Mouse (Mus musculus) layer of hippocampus, adult 18-20 months (tissue): ENCODE results near the gene Dbi. TPM values are rescaled to one million over a fixed set of nuclear protein-coding genes. Genes with fewer than 3 reads are reported as not detected.
A peak's percentile ranks its signal among the peaks of the same experiment; 100 is the strongest.

Source experiments
- DNase-seq, 2 experiments: peaks; one replicate each; pipeline ENCODE4 v3.0.0; 2022; ENCODE audit warnings: low spot score in 2 of 2
- long read RNA-seq: library from polyadenylated mRNA; stranded (forward); transcript quantifications from one replicate; pipeline ENCODE4 v2.0.0, GENCODE M21; 2021
- total RNA-seq, 2 experiments: library from RNA; stranded (reverse); gene quantifications; 2 replicates each; pipeline ENCODE4 v1.2.3; 2021

Gene Dbi
- total RNA-seq, result 100 to 1,000 TPM; 351 to 386 TPM
- long read RNA-seq, transcript Dbi-201 (4 exons, 569 nt), result major isoform, 286 of 302 reads
- long read RNA-seq, partial matches to known transcripts, result 3 of 302 reads
- long read RNA-seq, other reads (novel, unspliced or antisense), result 4 of 302 reads

DNA sequence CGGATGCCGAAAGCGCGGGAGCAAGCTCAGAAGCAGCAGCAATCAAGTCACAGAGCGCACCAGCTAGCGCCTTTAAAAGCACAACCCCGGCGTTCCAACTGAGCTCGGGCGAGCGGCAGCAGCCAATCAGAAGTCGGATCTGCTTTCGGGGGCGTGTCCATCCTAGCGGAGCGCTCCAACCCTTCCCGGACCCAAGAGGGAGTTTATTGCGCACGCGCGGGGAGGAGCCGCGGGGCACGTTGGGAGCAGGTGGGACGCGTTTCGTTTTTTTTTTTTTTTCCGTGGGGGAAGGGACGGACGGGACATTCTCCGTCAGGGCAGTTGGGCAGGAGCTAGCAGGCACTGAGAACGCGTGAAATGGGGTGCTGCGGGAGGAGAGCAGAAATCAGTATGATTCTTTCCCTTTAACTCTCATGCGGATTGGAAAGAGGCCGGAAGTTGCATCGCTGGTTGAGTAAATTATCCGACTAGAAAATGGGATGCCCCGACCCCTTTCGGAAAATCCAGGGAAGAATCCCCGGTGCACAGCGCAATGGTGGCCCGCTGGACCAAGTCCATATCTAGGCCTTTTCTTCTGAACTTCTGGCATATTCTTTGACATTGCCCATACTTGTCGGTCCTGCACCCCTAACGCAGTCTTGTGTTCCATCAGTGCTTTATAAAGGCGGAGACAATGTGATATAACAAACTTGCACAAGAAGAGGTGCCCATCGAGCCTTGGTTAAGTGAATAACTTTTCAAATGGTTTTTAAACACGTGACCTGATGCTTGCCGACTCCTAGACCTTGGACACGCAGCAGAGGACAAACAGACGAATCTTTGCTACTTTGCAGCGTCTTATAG, at the start of gene Dbi, which contains the start of gene 3110009E18Rik:
Gene Dbi, minus strand, starts transcription at position 110 of the 843 bp plus-strand sequence.
Gene 3110009E18Rik, plus strand, starts transcription at position 219 of the 843 bp plus-strand sequence.
- DNase-seq, result peak; percentile 97 to 98

DNA sequence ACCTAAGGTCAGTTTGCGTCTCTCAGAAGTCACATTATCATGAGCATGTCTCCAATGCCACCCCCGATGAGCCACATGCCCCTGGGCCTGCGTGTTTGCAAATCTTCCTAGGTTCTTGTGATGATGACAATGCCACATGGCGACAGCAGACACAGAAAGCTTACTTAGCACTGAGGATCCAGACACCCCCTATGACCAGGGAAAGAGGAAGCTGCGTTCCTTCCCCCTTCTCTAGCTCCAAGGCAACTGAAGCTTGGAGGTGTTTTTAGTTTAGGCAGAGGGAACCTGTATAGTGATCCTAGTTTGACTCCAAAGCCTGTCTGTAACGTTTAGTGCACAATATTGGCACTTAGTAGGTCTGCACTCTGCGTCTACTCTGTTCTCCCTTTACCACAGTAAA, 49.4 kb upstream of the Dbi start:
- DNase-seq, result no peak

DNA sequence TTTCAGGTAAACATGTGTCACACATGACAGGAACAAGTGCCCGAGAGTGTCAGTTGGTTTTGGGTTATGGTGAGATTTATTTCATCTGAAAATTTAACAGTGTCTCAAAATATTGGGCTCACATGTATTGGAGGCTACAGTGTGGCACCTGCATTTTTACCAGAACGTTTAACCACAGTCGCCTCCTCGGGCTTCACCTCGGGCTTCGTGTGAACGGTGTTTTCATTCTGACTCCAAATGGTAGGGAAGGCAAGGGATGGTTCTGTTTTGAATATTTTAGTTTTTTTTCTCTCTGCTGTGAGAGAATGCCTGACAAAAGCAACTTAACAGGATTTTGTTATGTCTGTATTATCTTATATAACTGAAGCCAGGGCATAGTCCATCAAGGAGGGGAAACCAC, 47.8 kb upstream of the Dbi start:
- DNase-seq, result no peak

DNA sequence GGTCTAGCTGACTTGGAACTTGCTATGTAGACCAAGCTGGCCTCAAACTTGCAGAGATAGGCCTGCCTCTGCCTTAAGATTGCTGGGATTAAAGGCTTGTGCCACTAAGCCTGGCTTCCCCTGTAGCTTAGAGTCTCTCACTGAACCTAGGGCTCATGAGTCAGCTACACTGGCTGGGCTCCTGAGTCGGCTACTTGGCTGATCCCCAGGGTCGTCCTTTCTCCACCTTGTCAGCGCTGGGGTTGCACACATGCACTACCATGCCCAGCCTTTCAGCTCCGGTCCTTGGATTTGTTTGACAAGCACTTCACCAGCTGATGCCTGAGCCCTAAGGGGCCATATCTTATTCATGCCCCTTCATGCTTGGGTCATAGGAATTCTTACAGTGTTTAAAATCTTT, 47.1 kb upstream of the Dbi start:
- DNase-seq, result no peak

DNA sequence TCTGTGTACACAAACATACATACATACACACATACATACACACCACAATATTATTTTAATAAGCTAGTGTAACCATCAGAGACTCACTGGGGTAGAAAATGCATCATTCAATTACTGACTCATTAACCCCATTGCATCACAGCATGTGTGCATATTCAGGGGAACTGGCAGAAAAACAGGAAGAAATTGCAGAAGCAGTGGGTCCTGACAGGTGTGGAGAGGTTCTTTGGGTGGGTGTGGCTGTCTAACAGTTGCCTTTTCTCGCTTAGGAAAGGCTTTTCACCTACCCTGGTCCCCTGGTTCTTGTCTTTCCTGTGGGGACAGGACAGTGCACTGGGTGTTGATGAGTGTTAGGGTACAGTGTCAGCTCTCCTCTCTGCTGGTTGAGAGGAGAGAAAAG, 41.7 kb upstream of the Dbi start:
- DNase-seq, result no peak

DNA sequence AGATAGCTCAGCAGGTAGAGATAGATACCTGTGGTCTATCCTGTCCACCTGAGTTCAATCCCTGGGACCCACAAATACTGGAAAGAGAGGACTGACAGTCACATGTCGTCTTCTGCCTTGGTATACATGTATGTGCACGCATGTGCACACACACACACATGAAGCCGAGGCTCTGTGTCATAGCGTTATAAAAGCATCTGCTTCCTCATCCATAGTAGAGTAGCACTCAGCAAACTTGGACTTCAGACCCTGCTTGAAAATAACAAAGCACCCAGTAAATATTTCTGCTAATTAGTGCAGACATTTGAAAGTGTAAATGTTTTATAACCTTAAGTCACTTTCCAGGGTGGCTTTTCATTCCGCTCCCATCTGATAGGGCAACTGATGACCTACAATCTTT, 40.6 kb upstream of the Dbi start:
- no peak for DNase-seq

DNA sequence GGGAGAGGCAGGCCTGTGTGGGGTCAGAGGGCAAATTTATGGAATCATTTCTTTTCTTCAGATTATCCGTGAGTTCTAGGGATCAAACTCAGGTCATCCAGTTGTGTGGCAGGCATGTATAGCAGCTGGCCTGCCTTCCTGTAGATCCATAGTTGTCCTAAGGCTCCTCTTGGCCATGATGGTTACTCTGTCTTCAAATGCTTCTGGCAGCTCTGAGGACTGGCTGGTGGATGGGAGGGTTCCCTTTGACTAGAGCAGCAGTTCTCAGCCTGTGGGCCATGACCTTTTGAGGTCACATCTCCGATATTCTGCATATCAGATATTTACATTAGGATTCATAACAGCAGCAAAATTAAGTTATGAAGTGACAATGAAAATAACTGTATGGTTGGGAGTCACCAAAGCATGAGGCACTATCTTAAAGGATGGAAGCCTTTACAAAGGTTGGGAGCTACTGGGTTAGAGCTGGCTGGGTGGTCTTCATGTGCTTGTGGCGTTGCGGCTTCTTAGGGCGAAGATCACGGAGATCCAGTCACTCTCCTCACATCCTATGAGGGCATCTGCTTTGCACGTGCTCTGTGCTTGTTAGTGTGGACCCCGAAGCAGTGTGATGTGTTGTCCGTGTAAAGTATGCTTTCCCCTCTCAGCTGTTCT, 37.7 kb upstream of the Dbi start:
- DNase-seq, result no peak

DNA sequence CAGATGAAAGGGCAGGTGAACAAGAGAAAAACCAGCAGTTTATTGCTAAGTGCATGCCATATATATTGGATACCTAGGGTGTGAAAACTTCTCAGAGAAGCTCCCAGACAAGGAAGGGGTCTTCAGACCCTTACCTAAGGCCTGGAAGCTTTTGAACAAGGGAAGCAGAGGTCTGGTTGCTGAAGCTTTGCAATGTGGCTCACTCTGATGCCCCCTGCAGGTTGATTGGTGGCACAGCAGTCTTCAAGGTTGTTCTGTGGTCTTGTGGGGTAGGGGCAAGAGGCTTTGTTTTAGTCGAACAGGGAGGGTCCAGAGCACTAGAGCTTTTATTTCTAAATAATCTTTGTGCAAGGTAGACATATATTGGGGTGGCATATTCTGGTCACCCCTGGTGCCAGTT, 34.4 kb upstream of the Dbi start:
- peak in 1 of 2 experiments; percentile 54 for DNase-seq

DNA sequence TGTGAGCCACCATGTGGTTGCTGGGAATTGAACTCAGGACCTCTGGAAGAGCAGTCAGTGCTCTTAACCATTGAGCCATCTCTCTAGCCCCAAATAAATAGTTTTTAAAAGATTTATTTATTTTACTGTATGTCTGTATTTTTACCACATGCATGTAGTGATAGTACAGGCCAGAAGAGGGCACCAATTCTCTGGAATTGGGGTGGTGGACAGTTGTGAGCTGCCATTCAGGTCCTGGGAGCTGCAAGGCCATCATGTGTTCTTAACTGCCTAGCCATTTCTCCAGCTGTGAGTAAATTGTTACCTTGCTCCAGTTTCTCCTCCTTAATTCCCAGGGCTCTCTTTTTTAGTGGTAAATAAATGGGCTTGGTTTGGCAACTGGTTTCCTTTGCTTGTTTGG, 33.4 kb upstream of the Dbi start:
- DNase-seq, result peak in 1 of 2 experiments; percentile 46

DNA sequence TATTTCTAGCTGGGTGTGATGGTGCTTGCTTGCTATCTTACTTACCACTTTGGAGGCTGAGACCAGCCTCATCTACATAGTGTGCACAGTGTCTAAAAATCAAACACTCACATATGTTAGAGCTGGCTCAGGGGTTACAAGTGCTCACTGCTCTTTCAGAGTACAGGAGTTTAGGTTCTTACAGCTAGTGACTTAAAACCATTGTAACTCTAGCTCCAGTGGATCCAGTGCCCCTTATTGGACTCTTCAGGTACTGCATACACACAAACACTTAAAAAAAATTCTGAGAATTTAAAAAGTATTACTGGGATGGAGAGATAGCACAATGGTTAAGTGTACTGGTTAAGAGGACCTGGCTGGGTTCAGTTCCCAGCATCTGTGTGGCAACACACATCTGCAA, 26.1 kb upstream of the Dbi start:
- no peak for DNase-seq

DNA sequence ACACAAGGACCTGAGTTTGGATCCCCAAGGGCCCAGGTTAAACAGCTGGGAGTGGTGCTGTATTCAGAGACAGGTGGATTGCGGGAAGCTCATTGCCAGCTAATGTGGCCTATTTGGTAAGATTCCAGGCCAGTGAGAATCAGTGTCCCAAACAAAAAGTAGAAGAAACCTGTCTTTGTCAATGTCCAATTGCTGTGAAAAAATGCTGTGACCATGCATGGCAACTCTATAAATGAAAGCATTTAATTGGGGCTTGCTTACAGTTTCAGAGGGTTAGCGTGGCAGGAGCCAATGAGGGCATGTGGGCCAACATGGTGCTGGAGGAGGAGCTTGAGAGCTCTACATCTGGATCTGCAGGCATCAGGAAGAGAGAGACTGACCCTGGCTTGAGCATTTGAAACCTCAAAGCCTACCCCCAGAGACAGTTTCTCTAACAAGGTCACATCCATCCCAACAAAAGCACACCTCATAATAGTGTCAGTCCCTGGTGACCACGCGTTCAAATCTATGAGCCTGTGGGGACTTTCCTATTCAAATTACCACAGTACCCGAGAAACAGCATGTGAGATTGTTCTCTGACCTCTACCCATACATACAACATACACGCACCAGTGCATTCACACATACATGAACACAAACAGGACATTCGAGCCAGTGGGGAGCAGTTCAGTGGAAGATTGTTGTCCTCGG, 24.8 kb upstream of the Dbi start:
- no peak for DNase-seq

DNA sequence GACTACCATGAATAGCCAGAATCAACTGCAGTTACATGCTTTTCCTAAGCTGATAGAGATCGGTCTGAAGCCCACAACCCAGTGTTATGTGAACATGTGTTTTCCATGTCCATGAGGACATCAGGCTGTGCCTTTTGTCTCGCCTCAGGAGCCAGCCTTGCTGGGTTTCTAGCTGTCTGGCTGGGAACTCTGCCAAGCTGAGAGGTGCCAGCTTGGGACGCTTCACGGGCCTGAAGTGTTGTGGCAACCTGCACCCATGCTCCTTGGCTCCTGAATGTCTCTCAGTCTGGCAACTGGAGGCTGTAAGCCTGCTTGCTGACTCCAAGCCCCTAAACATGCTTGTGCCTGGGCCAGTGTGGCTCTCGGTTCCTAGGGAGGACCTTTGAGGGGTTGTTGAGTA, 21.7 kb upstream of the Dbi start:
- DNase-seq, result no peak

DNA sequence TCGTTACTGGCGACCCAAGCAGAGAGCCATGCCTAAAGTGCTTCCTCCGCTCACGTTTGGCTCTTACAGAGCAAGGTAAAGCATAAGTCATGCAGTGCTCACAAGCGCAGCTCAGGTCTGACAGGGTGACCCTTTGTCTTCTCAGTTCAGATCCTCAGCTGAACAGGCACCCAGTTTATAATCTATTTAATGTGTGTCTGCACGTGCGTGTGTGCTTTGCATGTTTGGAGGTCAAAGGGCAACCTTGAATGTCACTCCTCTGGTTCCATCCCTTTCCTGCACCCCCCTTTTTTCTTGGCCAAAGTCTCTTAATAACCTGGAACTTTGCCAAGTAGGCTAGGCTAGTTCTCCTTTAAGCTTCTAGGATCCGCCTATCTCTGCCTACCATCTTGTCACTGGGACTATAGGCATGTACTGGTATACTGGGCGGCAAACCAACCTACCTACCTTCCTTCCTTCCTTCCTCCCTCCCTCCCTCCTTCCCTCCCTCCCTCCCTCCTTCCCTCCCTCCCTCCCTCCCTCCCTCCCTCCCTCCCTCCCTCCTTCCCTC, 19.3 kb upstream of the Dbi start:
- no peak for DNase-seq

DNA sequence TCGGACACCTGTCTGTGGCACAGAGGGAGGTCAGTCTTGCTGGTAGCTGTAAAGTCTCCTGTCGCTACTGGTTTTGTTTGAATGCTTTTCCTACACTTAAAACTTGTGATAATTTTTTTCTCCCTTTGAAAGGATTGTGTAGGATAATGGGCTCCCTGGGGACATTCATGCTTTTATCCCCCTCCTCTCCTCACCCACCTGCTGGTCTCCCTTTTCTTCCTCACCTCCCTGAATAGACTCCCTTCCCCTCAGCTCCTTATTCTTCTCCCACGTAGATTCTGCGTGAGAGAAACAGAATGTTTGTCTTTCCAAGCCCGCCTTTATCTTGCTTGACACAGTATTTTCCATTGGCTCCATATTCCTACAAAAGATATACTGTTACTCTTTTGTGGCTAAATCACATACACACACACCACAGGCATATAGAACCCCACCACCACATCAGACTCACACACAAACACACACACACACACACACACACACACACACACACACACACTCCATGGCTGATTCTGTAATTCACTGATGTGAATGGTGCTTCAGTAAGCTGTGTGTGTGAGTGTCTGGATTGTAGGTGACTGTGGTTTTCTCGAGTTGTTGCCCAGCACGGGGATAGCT, 18.2 kb upstream of the Dbi start:
- no peak for DNase-seq

DNA sequence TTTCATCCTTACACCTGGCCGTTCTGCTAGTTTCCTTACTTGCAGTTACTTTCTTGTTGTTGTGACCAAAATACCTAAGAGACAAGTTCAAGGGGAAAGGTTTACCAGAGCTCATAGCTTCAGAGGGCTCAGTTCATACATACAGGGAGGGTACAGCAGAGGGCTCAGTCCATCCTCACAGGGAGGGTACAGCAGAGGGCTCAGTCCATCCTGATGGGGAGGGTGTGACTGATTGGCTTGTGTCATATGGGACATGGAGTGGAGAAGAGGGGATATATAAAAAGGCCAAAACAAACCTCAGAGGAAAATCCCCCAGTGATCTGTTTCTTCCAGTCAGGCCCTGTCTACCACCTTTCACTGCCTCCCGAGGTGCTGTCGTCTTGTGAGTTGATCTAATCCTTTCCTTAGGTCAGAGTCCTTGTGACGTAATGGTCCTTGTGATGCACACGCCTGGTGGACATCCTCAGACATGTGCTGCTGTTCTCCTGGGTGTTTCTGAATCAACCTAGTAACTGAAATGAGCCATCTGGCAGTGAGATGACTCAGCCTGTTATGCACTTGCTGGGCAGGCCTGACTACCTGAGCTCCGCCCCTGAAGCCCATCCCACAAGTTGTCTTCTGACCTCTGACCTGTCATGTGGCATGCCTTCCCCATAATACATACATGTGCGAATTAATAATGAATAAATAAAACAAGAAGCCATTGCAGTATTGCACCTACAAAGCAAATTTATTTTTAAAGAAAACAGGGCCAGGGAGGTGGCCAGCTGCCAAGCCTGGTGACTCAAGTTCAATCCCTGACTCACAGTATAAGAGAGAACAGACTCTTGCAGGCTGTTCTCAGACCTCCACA, 15.3 kb upstream of the Dbi start:
- DNase-seq, result peak; percentile 53 to 71

DNA sequence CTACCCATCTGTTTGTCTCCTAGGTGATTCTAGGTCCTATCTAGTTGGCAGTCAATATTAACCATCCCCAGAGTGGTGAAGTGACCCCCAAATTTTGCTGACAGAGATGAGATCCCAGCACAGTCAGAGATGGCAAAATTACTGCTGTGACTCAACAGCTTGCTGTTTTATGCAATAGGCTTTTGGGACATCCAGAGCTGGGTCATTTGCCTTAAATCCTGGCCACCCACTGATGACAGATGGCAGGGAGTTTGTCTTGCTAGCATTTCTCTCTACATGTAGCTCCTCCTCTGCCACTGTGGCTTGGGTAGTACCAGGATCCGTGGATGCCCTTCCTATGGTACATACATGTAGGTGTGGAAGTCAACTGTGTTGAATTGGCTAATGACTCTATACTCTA, 11.5 kb upstream of the Dbi start:
- DNase-seq, result peak; percentile 15 to 65

DNA sequence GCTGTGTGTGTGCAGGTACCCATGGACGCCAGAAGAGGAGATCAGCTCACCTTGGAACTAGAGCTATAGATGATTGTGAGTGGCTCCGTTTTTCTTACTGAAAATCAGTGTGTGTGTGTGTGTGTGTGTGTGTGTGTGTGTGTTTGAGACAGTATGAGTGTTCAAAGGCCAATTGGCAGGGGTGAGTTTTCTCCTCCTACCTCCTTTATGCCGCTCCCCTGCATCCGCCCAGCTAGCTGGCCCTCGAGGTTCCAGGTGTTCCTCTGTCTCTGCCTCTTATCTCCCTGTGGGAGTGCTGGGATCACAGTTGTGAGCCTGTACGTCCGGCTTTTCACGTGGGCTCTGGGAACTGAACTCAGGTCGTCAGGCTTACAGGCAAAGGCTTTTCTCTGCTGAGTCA, 5.4 kb upstream of the Dbi start:
- DNase-seq, result no peak

DNA sequence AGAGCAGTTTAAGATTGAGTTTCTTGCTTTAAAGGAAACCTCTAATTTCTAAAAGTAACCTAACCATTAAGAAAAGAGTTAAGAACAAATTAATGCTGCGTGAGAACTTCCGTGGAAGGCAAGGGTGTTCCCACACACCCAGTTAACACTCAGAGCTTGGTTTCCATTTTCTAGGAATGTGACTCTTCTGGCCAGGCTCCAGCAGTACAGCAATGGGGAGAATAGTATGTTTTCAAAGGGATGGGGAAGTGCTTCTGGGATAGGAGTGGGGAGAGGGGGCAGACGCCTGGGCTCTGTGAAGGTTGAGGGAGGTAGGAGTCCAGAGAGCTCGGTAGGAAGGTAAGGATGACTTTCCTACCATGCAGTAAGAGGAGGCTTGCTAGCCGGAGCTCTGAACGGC, 4.6 kb upstream of the Dbi start:
- no peak for DNase-seq

DNA sequence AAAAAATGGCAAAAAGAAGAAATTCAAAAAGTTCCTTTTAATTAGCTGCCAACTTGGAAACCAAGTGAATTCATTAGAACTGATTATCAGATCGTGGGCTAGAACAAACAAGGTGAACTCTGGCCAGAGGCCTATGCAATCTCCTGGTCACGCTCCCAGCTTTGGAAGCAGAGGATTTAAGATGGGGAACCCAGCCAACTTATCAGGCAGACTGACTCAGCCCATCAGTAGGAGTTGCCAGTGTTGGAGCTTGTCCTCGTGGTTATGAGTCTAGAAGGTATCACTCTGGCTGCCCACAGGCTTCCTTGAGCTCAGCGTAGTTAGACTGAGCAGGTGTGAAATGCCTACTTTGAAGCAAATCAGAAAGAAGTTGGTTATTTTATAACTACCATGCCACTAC, 4.0 kb upstream of the Dbi start:
- no peak for DNase-seq
